Mouse (Mus musculus) lung, adult 2 months (tissue): ENCODE results near the gene Rasal1.

Experiments
- CTCF ChIP-seq: fragments of 200-500 bp; IDR thresholded peaks from 2 replicates; pipeline ENCODE4 v1.5.1; 2011; ENCODE audit warnings: mild to moderate bottlenecking, low read length, control low read depth; ENCODE audit not compliant: insufficient read depth
- POLR2A ChIP-seq: fragments of 200-500 bp; IDR thresholded peaks from 2 replicates; pipeline ENCODE4 v1.6.1; 2011; ENCODE audit warnings: low read depth, mild to moderate bottlenecking, control low read depth, low read length, borderline replicate concordance; ENCODE audit errors: extremely low read depth

DNA sequence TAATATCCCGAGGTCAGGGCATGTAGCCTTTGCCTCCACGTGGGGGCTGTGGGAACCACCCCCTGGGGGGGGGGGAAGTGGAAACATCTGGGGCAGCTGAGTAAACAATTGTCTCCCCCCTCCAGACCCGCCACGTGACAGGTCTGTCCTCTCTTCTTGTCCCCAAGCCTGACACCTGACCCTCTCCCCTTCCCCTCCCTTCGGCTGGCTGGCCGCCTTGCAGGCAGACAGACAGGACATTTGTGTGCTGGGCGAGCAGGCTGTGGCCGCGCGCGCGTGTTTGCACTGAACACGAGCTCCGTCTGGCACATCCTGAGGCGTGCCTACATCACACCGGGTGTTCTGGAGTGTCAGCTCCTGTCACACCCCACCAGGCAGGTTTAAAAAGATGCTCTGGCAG is 57.9 kb downstream of the Rasal1 start:
- TF ChIP-seq CTCF (no peak), POLR2A (no peak)
